Mouse (Mus musculus) lung, postnatal 14 days (tissue): ENCODE data around the gene Gatb.

Source experiments
- DNase-seq: peaks from one replicate; pipeline ENCODE4 v3.0.0; 2021

The Gatb gene

DNA sequence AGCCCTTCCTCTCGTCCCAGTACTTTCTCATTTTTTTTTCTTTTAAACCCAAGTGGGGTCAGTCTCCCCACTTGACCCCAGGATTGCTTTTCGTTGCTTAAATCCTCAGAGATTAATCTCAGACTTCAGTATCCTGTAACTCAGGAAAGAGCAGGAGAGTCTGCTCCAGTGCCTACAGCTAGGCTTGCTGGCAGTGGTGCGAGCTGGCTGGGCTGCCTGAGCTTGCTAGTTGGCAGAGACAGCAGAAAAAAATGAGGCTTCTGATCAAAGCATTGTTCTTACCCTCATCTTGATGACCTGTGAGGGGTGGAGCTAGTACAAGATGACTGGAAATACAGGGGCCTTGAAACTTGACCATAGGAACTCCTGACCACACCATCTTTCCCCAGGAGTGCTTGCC, 20.5 kb downstream of the Gatb start:
- DNase-seq, result no peak

DNA sequence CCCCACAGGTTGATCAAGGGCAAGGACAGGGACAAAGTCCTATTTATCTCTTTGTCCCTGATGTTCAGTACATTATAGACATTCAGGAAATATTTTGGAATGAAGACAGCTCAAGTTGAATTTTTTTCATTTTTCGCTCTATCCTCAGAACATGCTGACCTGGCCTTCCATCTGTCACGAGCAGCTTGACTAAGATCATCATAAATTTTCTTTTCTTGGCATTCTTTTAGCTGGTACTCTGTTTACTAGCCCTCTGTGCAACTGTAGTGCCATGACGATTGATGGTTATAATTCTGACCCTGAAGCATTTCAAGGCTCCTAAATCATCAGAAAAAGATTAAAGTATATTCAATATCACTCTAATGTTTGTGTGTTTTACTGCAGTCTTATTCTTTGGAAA, 25.6 kb downstream of the Gatb start:
- DNase-seq, result no peak

DNA sequence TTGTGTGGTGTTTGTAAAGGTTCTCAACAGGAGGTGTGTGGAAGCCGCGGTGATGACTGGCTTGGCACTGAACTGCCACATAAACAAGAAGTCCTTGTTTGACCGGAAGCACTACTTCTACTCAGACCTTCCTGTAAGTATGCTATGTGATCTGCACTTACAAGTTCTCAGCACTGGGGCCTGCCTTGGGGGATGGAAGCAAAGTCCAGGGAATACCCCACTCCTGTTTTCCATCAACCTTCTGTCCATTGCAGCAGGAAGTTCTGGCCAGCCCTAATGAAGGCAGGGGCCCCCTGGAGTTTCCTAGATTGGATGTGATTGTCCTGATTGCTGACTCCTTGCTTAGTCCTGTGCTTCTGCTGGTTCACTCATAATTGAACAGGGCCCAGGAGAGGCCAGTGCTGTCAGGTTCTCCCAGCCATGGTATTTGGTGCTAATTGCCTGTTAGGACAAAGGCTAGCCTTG, 28.0 kb downstream of the Gatb start:
- DNase-seq, result no peak

DNA sequence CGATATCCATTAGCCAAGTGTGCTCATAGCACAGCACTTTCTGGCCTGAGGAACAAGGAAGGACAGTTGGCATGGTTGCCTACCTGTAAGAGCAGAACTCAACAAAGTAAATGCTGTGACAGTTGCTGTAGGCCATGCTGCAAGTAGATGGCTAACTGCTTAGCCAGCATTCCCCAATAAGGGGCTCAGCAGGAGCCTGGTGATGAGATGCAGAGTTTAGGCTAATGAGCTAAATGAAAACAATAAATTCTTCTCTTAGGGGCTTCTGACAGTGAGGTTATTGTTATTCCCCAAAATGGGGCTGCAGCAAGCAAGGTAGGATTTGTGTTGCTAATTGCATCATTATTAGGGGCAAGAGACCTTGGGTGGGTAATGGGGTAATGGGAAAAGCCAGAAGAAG, 29.9 kb downstream of the Gatb start:
- DNase-seq, result no peak

DNA sequence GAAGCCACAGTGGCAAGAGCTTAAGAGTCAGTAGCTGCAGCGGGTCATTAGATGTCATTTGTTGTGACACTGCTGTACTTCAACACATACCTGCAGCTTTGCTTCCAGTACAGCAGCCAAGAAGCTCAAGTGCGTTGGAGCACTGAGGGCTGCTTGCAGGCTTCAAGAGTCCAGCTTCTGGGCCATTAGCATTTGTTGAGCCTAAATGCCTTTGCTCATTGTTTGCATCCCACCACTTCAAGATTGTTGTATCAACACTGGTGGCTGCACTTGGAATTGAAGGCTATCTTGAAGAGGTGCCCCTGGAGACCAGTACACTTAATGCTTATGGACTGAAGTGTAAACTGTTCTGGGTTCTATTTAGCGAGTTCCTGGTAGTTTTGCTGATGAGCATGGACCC, 33.0 kb downstream of the Gatb start:
- DNase-seq, result peak; percentile 15

DNA sequence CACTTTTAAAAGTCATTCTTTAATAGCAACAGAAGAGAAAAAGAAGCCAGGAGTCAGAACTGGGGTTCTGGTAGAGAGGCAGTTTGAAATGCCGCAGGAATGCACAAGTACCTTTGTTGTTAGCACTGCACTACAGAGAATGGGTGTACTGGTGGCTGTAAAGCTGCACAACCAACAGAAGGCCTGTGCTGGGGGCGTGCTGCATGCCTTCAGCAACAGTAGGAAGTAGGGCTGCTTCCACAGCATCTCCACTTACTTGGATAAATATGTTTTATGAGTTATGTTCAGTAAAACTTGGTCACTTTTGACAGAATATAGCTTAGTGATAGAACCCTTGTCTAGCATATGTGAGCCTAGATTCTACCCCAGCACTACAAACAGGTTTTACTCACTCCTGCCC, 33.8 kb downstream of the Gatb start:
- no peak for DNase-seq

DNA sequence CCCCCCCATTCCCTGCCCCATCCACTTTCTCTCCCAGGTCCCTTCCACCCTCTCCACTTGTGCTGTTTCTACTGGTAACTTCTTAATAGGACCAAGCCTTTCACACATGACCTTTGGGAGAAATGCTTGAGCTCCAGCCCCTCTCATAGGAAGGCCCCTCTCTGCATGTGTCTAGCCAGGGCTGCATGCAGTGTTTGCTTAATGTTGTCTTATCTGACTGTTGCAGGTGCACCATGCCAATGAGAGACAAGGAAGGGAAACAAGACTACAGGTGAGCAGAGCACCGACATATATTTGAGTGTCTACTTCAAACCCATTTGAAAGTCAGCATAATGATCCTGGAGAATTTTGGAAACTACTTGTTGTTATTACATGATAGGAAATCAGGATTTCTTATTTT, 42.5 kb downstream of the Gatb start:
- no peak for DNase-seq

DNA sequence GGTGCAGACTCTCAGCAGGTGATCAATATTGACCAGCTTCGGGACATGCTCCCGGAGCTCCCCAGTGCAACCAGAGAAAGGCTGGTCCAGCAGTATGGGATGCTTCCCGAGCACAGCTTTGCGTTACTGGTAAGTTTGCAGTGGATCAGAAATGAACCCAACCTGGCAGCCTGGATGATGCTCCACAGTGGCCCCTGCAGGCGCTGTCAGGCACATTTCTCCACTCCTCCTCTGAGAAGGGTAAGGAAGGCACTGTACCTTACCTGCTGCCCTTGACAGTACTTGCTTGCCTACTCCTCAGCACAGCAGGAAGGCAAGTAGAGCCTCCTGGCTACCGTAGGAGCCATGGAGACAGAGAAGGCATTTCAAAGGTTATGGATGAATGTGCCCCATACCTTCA, 45.0 kb downstream of the Gatb start:
- DNase-seq, result peak; percentile 7

DNA sequence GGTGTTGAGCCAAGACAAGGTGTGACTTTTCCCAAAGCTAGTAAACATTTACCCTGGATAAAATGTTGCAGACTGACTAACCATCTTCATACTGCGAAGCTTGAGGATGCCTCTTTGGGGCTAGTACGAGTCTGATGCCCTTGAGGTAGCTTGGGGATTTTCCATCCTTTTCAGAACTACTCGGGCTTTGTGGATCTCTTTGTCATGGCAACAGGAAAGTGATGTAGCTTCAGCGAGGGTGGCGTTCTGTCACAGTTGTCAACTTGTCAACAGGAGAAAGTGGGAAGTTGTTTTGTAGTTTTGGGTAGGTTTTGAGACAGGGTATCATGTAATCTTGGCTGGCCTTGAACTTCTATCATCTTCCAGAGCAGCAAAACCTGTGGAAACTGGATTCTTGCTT, 45.4 kb downstream of the Gatb start:
- no peak for DNase-seq

DNA sequence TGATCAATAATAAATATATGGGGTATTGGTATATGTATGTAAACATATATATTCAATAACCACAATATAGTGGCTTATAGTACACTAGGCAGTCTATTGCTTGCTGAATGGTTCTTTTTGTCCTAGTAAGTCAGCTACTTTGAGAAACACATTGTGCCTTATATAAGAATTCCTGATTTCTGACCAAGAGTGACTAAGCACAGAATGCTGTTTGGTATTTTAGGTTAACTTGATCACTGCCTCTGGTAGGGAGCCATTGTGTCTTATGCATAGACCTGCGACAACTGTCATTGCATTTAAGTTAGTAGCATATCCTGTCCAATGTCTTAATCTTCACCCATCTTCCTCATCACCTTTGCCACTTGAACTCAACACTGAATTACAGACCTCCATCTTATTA, 45.8 kb downstream of the Gatb start:
- no peak for DNase-seq

DNA sequence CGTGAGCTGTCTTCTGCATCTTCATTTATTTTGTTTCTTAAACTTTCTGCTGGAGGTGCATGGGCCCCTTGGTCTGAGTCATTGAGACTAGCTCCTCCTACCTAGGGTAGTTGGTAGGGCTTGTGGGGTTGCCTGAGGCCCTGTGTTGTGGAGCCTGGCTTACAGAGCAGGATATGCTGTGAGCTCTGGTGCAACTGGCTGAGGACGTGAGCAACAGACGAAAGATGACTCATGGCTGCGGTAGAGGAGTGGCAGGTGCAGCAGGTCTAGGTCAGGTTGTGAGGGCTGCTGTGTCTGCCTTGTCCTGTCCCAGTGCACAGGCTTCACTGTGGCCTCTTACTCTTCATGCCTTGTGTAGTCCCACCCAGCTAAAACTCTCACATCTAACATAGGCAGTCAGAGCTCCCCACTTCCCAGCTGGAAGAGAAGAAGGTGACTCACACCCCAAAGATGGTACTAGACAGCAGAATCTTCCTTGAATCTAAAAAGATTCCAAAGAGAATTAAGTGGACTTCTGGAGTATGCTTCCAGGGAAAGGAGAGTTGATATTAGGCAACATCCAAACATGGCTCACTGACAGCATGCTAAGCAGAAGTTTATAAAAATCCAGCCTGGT, 56.1 kb downstream of the Gatb start:
- no peak for DNase-seq

DNA sequence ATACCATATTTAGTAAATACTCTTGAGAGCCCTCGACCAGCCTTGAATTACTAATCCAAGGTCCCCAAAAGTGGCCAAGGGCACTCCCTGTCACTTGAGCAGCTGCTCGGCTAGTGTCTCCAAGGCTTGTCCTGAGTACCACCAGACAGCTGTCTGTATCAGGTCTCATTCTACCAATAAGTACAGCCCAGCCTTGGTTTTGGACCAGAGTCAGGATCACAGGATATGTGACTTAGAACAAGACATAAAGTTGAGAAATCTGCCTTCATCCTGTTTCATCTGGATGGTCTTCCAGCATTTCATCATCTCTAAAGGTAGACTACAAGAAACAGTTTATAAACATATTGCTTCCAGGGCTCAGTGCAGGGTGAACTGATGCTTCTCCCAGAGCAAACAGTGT, 59.8 kb downstream of the Gatb start:
- no peak for DNase-seq

DNA sequence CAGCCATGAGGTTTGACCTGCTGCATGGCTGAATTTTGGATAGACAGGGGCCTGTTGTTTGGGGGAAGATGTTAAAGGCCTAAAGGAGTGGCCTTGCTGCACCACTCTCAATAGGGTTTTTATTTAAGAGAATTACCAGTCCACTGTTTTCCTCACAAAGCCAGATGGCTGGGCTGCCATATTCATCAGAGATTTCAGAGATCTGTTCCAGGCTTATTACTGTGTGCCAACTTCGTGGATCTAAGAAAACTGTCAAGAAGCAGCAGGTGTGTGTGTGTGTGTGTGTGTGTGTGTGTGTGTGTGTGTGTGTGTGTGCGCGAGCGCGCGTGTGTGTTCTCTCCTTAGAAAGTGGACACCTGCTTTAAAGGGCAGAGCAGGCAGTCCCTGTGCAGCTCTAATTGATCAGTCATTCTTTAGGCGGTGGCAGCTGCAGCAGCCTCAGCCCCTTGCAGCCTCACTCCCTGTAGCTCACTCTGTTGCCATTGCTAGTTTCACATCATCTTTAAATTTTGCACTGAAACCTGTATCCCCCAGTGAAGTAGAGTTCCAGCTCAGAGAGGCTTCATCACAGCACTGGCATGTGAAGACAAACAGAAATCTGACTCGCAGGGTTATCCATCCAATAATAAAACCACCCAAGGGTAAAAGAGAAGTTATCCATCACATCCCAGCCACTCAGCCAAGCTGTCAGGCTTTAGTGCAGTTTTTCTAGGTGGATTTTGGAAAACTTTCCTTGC, 60.6 kb downstream of the Gatb start:
- no peak for DNase-seq

DNA sequence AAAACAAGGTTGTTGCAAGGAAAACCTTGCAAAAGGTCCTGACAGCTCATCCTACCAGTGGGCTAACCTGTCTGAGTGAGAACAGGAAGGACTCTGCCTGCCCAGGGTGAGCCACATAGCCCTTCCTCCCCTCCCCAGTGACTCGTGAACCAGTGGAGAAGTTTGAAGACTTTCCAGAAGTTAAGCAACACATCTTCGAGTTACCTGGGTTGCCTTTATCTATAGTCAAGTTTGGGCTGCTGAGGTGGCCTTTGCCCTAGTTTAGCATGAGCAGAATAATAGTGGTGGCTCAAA, 61.2 kb downstream of the Gatb start:
- no peak for DNase-seq

DNA sequence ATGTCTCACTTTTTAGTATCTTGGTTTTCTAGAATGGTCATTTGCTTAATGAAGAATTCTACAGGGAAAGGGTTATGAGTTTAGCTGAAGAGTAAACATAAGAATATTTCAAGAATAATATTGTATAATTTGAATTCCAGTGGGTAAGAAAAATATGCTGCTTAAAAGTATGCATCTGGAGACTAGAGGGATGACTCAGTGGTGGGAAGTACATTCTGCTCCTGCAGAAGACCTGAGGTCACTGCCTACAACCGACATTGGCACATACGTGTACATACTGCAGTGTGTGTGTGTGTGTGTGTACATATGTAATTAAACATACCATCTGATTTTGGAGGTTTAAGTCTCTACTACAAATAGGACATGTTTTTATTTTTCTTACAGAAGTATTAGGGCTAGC, 61.7 kb downstream of the Gatb start:
- DNase-seq, result no peak

DNA sequence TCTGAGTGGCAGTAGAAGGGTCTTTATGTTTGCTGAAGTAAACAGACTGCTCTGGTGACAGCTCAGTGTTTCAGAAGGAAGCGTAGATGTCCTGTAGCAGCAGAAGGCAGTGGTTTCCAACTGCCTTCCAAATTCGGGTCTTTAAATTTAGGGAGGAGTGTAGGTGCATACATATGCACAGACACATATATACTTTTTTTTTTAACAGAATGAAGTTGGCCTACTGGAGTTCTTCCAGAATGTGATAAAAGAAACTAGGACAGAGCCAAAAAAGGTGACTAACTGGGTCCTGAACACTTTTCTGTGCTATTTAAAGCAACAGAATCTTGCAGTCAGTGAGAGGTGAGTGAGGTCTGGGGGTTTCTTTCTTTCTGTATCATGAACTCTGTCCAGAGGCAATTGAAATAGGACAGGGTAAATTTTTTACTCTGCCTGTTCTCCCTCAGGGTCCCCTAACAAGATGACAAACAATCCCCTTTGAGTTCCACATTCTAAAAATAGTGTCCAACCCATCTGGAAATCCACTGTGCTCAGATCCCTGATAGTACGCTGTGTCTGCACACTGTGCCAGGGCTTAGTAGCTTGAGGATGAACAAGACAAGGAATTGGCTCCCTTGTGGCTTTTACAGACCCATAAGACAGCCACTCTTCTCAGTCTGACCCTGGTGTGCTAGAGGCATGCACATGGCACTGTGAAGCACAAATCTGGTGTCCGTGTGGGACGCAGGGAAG, 63.0 kb downstream of the Gatb start:
- no peak for DNase-seq

DNA sequence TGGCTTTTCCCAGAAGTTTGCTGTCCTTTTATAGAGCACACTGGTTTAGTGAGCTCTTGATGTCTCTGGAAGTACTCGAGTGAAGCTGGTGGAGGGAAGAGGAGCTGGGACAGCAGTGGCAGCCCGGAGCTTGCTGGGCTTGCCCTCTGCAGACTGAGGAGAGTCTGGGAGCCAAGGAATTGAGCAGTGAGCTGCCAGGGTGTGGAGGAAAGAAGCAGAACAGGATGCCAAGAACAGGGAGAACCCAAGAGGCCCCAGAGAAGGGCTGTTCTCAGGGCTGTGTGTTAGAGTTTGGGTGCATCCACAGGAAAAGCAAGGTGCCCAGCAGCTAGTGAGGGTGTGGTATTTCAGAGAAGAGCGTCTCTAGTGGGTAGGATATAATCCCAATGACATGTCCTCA, 67.8 kb downstream of the Gatb start:
- DNase-seq, result no peak

DNA sequence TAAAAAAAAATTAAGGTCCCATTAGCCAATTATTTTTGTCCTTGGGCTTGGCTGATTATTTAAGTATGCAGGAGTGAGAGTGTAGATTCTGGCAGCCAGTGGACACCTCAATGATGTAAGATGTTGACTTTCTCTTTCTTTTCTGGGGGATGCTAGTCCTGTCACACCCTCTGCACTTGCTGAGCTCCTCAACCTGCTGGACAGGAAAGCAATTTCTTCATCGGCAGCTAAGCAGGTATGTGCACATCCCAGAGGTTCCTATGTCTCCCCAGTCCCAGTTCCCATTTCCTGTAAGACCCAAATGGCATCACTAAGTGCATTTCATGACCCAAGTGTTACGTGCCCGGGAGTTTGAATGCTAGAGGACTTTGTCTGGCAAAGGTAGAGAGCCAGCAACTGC, 70.9 kb downstream of the Gatb start:
- no peak for DNase-seq

DNA sequence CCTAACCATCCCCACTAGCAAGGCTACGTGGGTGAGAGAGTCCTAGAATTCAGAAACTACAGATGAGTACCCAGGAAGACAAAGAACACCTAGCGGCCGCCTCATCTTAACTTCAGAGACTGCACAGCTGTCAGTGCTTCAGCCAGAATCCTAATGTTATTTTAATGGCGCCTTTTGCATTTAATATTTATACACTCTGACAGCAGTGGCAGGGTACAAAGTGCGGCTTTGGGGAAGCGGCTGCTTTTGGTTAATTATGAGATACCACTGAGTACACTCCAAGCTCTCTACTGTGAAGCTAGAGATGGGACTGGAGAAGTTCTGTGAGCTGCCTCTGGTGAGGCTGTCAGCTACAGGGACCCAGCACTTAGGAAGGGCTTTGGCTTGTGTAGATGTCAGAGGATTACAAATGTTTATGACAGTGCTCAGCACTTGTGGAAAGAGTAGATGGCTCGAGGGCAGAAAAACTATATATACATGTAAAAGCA, 71.6 kb downstream of the Gatb start:
- no peak for DNase-seq

DNA sequence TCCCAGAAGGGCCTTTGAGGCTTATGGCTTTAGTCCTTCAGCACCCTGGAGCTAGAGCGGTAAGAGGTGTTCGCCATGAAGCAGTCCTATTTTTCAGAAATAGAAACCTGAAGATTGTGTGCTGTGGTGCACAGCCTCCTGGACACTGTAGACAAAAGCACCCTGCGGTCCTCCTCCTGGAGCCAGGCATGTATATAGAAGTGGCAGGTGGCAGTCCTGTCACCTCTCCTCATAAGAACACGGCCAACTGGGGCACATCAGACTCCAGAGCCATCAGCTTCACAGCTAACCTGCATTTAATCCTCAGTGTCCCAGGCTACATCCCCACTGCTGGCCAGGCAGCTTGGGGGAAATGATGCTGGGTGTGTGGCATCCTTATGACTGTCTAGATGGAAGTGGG, 75.3 kb downstream of the Gatb start:
- no peak for DNase-seq

DNA sequence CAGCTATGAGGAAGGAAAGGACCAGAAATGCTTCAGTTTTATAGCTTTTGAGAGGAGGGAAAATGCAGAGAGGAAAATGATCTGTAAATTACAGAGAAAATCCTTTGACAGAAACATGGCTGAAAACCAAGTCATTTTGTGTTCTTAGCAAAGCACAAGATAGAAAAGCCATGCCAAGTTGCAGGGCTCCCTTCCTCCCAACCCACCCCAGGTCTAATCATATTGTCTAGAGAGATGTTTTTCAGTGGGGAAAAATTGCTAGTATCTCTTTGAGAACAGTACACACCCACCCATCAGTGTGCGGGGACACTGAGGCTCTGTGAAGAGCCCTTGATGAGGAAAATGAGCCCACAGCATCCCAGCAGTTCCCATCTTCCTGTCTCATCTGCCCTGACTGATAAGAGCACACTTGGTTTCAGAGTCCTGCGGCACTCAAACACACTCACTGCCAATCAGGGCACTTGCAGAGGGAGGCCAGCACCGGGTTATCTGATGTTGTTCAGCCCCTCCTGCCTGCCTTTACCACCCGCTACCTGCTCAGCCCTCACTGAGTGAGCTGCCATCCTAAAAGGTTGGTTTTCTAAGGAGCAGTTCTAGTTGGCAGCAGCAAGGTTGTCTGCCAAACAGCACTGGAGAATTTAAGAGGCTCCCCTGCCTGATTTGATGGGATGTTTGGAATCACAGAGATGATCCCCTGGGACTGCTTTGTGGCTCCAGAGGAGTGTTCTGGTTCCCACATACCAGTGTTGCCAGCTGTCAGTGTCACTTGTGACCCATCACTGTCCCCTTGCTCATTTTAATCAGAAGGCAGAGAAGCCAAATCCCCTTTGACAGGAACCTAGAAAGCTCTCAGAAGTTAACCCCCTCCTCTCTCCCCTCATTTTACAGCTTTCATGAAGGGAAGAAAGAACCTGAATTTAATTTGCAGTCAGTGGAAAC, 79.1 kb downstream of the Gatb start:
- DNase-seq, result no peak

DNA sequence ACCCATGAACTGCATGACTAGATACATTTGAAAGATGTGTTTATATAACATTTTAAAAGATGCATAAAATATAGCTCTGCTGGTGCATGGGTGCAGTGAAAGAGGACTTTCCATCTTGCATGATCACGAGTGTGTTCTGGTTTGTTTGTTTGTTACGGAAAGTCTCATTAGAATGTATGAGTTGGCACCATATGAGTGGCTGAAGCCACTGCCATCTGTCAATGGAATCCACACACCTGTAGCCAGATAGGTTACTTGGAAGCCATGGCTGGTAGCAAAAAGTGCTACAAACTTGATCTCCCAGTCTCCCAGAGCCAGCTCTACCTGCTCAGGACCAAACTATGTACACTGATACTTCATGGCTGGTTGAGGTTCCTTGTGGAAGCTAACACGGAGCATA, 81.6 kb downstream of the Gatb start:
- no peak for DNase-seq

DNA sequence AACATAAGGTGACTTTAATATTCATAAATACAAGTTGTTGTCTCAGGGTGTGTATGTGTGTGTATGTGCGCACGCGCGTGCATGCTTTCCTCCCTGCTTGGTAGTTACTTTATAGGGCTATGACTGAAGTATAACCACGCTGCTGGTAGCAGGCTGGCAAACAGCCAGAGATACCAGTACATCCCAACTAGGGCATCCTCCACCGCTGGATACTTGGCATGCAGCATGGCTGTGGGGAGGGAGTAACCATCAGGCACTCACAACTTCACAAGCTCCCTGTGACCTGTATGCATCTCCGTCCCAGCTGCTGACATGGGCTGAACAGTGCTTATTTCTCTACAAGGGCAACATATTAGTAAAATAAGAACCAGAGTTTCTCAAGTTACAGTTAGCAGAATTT, 85.8 kb downstream of the Gatb start:
- DNase-seq, result no peak
